Mouse (Mus musculus): ENCODE results near the gene Ankrd22.
A peak's percentile ranks its signal among the peaks of the same experiment; 100 is the strongest.
"Not testable (repeated sequence)": the region's sequence is repeated elsewhere in the genome, so short reads cannot be mapped to it uniquely, and the experiment has no call there.

Ankrd22 gene

DNA sequence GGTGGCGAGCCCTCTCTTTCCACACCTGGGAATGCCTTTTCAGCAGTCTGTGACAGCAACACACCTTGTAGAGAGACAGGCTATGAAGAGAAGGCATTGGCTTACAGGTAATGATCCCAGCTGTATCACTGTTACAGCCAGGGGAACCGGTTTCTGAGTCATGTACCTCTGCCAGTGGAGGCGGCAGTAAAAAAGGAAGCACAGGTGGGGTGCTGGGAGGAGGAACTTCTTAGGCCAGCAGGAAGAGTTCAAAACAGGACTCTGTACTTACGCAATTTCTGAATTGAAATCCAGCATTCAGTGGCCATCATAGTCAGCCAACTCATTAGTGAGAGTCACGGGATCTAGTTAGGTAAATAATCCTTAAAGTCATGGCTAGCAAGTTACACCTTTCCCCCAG is at the start of gene Ankrd22:
Ankrd22 (minus strand) TSS at position 163 of the 400 bp plus-strand sequence.
- DNase-seq (ENCODE audit: low read depth, low spot score), result no peak

DNA sequence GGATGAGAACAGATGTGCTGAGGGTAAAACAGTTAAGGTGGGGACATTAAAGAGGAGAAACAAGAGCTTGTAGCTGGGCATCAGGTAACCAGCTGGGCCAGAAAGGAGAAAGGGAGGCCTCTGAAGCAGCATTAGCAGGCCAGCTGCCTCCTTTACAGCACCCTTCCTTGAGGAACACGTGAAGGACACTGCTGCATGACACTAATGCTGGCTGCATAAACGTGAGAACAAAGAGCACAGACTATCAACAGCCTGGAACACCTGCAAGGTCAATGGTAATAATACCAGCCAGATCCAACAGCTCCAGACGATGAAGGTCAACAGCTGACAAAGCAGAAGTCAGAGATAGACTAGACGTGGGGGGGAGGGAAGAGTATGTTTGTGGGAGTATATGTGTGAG is 48.3 kb upstream of the Ankrd22 start:
- DNase-seq (ENCODE audit: low read depth, low spot score), result no peak

DNA sequence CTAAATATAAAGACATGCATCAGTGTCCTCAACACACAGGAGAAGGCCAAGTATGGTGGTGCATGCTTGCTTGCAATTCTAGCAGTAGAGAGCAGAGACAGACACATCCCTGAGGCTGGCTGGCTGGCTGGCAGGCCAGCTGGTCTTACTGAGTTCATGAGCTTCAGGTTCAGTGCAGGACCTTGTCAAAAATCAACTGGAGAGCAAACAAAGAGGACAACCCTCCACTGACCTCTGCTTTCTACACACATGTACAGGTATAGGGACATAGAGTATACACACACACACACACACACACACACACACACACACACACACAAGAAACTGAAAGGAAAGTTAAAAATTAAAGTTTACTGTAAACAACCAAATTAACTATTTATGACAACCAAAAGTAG is 47.4 kb upstream of the Ankrd22 start:
- DNase-seq (ENCODE audit: low read depth, low spot score), result no peak

DNA sequence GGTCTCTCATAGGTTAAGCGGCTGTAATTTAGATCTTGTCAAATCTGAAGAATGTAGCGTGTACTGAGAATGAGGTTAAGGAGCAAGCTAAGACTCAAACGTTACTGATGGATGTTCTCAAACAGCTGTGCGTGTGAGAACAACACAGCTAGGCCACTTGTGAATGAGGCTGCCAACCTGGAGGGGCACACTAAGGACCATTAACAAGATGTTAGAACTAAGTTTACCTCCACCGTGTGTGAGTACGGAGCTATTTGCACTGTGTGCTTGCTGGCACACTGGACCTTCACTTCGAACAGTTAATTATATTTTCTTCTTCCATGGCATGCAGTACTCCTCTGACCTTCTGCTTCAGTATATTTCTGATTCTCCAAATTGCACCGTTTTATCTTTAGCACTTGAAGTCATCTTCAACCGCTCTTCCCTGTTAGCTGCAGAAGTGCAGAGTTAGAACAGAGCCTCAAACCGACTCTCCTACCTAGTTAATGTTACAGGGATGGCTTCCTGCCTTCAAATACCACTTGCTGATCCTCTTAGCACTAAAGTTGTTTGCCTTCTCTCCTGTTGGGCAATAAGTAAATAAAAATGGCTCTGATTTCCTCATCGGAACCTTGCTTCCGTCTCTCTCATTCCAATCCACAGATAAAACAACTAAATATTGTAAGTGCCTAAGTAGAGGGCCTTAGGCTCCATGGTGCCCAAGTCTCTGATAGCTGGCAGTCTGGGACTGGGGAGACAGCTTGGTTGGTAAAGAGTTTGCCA is 46.8 kb upstream of the Ankrd22 start:
- no peak for DNase-seq (ENCODE audit: low read depth, low spot score)

DNA sequence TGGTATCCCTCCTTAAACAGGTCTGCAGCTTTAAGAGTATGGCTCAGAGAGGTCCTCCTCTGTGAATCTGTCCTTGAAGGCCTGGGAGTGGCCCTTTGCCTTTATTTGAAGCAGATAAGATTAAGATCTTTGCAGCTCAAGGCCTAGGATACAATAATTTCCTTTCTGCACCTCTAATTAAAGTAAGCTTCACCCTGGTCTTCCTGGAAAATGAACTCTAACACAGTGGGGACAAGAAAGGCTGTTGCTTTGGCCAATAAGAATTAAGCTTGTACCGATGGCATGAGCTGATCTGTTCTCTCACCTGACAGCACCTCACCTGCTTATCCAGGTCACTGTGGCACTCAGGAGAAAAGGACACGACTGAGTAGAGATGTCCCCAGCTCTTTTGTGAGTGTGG is 45.0 kb upstream of the Ankrd22 start:
- DNase-seq (ENCODE audit: low read depth, low spot score), result no peak

DNA sequence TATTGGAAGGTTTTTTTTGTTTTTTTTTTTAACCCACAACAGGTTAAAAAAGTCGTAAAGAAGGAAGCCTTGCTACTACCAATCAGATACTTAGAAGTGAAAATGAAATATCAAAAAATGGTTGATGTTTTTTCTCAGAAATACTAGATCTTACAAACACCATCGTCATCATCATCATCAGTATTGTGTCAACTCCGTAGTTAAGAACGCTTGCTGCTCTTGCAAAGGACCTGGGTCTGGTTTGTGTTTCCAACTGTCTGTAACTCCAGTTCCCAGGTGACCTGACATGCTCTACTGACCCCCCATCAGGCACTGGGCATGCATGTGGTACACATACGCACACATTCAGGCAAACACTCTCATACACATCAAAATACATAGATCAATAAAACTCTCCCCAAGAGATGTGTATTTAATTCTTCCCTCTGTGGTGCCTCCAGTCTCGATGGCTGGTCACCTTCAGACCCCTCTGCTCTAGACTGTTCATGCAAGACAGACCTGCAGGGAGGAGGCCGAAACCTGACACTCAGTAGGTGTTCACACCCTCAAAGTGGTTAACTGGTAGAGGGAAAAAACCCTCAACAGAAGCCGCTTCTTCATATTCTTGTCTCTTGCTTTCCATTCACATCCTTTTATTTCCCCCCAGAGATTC is 44.2 kb upstream of the Ankrd22 start:
- DNase-seq (ENCODE audit: low read depth, low spot score), result no peak

DNA sequence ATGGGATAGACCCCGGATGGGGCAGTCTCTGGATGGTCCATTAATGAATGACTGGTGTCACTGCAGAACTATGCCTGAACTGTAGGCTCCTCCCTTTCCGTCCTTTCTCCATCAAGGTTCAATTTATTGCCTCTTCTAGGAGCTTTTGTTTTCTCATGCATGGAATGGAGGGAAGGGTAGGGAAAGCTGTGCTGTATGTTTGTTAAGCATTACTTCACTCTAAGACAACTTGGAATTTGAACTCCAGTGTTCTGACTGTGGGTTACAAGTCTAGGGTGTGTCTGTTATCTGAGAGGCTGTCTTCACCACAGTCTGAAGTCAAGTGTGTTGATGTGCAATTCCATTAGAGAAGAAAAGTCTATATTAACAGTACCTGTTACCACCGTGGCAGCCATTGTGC is 43.2 kb upstream of the Ankrd22 start:
- no peak for DNase-seq (ENCODE audit: low read depth, low spot score)

DNA sequence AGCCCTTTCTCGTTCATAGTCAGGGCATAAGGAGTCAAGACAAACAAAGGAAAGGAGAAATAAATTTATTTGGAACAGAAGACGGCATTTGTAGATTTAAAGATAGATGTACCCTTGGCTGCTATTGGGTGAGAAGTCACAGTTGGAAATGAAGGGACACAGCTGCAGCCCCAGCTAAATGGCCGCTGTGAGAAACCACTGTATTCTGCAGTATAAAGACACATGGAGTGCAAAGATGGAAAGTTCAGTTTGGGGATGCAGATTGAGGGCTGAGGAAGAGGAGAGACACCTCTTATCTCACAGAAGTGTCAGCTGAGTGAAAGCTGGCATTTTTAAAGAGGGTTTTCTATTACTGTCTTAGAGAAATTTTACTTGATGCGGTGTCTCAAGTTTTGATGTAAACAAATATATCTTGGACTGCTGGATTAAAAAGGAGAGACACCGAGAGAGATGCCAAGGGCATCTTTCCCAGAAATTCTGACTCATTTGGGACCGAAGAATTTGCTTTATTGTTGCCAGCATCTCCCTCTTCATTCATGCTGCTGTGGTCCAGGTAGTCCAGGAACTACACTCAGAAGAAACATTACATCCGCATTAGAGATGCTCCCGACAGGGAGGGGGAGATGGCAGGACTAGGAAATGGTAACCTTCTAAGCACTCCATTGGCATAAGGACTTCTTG is 41.0 kb upstream of the Ankrd22 start:
- no peak for DNase-seq (ENCODE audit: low read depth, low spot score)

DNA sequence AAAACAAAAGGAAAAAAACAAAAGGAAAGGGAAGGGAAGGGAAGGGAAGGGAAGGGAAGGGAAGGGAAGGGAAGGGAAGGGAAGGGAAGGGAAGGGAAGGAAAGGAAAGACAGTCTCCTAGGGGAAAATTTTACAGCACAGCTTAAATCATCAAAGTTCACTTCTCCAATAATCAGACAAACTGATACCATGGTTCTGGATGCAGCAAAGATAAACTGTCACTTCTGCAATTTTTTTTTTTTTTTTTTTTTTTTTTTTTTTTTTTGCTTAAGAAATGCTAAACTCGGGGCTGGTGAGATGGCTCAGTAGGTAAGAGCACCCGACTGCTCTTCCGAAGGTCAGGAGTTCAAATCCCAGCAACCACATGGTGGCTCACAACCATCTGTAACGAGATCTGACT is 40.3 kb upstream of the Ankrd22 start:
- not testable (repeated sequence) for DNase-seq (ENCODE audit: low read depth, low spot score)

DNA sequence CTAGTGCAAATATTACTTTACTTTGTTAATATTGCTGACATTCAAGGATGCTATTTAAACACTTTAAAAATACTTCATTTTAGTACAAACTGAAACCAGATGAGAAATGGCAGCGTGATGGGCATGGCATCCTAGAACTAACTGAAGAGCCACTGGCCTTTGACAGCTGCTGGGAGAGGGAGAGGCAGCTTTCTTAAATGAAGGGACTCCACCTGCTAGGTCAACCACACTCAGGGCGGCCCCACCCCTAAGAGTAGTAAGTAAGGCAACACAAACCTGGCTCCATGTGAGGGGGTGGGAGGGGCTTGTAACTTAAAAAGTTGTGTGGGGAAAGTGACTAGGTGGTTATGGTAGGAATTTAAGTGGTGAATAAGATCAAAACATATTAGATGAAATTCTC is 36.8 kb upstream of the Ankrd22 start:
- DNase-seq (ENCODE audit: low read depth, low spot score), result no peak

DNA sequence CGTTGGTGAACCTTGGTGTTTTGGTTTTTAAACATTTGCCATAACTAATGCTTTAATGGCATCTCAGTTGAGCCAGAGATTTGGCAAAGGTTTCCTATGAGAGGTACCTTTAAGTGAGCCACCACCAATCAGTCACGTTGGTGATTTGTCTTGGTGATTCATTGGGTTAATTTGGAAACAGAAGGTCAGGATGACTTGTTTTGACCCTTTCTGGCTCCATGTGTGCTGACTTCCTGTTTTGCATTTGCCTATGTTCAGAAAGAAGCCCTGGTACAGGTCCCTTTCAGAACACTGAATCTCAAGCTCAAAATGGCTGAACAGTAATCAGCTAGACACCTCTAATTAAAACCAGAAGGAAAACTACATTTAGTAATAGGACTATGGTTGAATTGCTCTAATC is 33.6 kb upstream of the Ankrd22 start:
- DNase-seq (ENCODE audit: low read depth, low spot score), result no peak

DNA sequence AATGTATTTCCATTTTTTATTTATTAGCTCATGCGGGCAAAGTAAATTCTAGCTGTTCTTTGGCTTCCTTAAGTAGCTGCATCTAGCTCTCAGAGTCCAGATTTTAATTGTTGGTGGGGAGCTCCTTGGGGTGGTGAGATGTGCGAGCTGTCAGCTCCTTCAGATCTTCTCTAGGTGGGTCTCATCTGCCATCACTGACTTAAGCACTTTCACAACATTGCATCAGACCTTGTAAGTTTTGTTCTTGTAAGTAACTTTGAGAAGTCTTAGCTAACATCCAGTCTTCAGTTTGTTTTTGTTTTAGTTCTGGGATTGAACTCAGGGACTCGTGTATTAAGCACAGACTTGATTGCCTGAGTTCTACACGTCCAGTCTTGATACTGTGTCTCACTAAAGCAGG is 33.0 kb upstream of the Ankrd22 start:
- no peak for DNase-seq (ENCODE audit: low read depth, low spot score)

DNA sequence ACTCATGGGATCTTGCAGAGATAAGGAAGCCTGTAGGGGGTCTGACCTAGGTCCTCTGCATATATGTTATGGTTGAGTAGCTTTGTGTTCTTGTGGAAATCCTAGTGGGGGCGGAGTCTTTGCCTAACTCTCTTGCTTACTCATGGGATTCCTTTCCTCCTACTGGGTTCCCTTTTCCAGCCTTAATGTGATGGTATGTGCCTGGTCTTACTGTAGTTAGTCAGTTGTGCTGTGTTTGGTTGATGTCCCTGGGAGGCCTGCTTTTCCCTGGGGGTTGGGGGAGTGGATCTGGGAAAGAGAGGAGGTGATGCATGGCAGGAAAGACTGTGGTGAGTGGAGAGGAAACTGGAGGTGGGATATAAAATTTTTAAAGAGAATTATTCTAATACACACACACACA is 32.2 kb upstream of the Ankrd22 start:
- DNase-seq (ENCODE audit: low read depth, low spot score), result no peak

DNA sequence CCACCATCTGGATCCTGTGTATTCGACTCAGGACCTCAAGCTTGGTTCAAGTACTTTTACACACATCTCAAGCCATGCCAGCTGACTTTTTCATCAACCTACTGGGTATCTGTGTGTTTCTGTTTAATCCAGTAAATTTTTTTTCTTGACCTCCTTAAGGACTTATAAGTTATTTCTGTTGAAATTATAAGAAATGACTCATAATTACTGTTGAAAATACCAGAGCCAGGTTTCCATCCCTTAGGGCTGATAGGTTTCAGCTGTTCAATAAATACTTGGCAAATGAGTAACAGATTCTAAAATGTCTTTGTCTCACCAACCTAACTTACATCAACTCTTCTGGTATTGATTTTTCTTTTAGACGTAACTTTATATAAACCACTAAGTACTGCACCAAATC is 29.2 kb upstream of the Ankrd22 start:
- DNase-seq (ENCODE audit: low read depth, low spot score), result no peak

DNA sequence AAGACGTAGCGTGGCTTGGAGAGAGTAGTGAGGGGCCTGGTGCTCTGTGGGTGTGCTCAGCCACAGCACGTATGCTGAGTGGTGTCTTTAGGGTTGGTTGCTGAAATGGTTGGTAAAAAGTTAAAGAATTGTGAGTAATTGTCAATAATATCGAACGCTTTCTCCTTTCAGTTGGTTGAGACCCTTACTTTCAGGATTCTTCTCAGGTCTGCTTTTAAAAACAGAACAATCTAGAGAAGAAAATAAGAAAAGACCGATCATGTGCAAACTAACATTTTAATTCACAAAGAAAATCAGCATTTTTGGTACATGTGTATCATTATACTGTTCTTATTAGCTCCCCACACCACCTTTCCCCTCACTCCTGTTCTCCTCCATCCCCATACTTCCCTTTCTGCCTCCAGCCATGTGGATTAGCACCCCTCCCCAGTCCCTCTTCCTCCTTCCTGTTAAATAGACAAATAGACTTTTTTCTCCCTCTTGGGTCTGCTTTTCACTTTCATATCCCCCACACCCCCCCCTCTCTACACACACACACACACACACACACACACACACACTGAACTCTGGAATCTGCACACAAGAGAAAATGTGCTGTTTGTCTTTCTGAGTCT is 28.4 kb upstream of the Ankrd22 start:
- DNase-seq (ENCODE audit: low read depth, low spot score), result no peak

DNA sequence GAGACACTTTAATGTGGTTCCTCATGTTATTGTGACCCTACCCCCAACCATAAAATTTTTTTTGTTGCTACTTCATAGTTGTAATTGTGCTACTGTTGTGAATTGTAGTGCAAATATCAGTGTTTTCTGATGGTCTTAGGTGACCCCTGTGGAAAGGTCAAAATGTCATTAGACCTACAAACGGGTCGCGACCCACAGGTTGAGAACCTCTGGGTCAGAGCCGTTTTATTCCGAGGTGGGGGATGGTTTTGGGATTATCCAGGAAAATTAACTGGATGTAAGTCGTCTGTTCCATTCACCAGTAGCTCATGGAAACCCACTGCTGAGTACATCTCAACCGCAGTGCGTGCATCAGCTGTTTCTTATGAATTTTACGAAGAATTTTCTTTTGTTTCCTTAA is 27.8 kb upstream of the Ankrd22 start:
- no peak for DNase-seq (ENCODE audit: low read depth, low spot score)

DNA sequence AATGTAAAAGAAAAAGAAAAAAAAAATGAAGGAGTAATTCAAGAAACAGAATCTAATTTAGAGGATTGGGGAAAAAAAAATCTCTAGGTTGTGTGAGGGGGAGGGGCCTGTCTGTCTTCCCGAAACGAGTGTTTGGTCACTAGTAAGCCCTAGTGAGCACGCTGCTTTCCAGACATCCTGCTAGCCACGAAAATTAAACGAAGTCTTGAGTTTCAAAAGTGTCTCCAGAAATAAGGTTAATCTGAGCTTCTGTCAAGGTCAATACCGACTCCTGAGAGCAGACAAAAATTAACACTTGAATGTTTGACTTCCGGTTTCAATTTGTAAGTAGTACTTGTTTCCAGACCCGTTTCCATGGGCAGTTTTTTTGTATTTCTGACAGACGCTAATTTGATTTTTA is 27.3 kb upstream of the Ankrd22 start:
- peak; percentile 27 for DNase-seq (ENCODE audit: low read depth, low spot score)

DNA sequence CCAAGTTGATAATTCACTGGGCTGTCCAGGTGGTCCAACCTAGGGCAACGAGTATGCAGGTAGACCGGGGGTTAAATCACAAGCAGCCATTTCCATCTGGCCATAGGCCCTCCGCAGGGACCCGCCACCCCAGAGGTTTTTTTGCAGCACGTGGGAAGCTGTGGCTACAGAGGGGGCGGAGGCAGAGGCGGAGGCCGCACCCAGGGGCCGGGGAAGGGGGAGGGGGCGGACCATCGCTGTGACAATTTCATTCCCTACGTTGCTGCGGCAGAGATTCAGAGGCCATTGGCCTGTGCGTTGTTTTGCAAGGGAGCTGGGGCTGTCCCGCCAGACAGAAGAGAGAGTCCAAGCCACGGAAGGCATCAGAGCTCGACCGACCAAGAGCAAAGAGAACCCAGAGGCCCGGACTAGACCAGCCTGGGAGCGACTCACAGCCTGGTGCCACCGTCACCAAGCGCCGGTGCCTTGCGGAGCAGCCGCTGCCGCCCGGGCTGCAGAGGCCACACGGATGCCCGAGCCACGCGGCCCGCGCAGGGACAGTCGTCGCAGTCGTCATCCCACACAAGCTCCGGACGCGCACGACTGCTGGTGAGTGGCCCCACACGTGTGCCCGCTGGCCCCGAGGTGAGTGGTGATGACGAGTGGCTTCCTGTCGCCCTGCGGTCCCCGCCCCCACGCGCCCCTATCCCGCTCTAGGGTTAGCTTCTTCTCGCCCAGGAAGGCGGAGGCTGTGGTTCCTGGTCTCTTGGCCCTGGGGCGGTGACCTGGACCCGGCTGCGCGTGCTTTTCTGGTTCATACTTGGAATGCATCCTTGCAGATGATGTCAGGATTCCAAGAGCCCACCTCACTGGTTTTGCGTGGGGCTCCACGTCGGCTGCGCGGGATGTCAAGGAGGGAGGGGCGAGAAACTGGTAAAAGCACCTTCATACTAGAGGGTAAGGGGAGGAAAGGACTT is 26.4 kb upstream of the Ankrd22 start, which contains the start of gene Stambpl1:
Stambpl1 (plus strand) TSS at position 222 of the 956 bp plus-strand sequence.
- DNase-seq (ENCODE audit: low read depth, low spot score), result peak; percentile 51

DNA sequence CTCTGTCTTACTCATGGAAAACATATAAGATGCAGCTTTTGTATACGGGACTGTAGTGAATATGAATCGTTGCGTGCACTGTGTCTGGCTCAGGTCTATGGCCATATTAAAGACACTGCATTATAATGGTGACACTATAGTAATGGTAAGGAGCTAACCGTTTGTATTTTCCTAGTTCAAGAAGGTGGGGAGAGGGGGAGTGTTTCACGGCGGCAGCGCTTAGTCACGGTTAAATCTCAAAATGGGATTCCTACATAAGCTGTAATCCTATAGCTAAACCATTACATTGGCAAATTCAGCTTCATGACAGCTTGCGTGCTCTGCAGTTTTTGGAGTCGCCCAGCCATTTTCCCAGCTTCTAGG is 25.8 kb upstream of the Ankrd22 start:
- DNase-seq (ENCODE audit: low read depth, low spot score), result no peak

DNA sequence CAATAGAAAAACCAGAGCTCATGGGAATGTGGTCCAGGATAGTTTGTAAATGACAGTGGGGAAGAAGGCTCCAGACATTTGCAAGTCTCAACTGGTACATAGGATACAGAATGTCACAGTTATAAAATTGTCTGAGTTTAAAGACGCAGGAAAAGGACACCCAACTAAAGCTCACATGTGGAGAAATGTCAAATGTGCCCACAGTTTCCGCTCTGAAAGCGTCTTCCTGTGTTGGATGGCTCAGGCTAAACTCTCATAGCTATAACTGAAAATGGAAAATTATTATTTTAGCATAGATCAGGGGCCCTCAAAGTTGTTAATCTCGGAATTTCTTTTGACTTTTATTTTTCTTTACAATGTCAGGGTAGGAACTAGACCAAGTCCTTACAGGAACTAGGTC is 21.0 kb upstream of the Ankrd22 start:
- DNase-seq (ENCODE audit: low read depth, low spot score), result no peak

DNA sequence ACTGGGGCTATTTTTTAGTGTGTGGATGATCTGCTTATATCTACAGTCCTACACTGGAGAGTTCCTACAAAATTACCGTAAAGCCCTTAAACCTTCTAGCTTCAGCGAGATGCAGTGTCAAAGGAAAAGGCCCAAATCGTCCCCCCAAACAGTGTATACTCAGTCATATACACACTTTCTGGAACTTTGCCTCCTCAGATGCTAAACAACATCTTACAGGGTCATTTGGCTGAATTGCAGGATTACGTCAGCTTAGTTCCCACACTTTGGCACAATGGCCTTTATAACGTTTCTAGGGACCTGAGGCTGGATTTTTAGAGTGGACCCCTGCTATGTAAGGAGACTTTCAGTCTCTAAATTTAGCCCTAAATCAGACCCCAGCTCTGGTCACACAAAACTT is 16.6 kb upstream of the Ankrd22 start:
- no peak for DNase-seq (ENCODE audit: low read depth, low spot score)

All from mesoderm, embryonic 11.5 days (tissue).